9 mouse cellular contexts compared by ENCODE assay signal in genomic region chrX:103616162-103616535, GRCm38 (mm10). TPM values are rescaled to one million over a fixed set of nuclear protein-coding genes. Genes with fewer than 3 reads are reported as not detected.
DNase-seq lines count a peak whose midpoint lies in the region; ATAC-seq lines count a peak whose summit lies in the region.
"Had no signal": no experiment of that assay in that cellular context is flagged by ENCODE, and none has a peak within 500 bp of the region (broad histone marks: within the 10 kb centered on the region; RNA-seq: fewer than 3 reads in every experiment).

No protein-coding gene starts in this region.

- peak overlapping the region; percentile 58 for H3K9ac ChIP-seq in hindbrain, embryonic 12.5 days
- H3K9ac ChIP-seq in limb, embryonic 11.5 days (ENCODE audit: low read length) = peak overlapping the region; percentile 60

- DNase-seq in gastrocnemius, adult 8-10 months (ENCODE audit: low spot score in 2 of 2) = peak; percentile 27 to 51
- DNase-seq in gastrocnemius, postnatal 10 days = no peak
- peak; percentile 40 for DNase-seq in brain, adult 2 months (ENCODE audit: low read depth, low spot score)
- no peak for DNase-seq in forebrain, embryonic 10.5 days (ENCODE audit: extremely low spot score, low spot score)
- peak; percentile 55 for DNase-seq in limb, embryonic 11.5 days (ENCODE audit: low spot score)
- DNase-seq in mesoderm, embryonic 11.5 days (ENCODE audit: low read depth, low spot score) = peak; percentile 63
- peak; percentile 59 for DNase-seq in spleen, adult 12 weeks (ENCODE audit: low spot score)

- WGBS in forebrain, embryonic 10.5 days = 54% methylated on average over 19 of the region's 19 CpGs
- 52% methylated on average over 19 of the region's 19 CpGs for WGBS in hindbrain, embryonic 12.5 days
- WGBS in limb, embryonic 11.5 days = 47% methylated on average over 19 of the region's 19 CpGs

- H3K27ac ChIP-seq in forebrain, embryonic 10.5 days = peak overlapping the region; percentile 89
- H3K27ac ChIP-seq in hindbrain, embryonic 12.5 days = peak overlapping the region; percentile 92
- H3K27ac ChIP-seq in limb, embryonic 11.5 days (replicated peaks; ENCODE audit: low read depth, low read length) = peak overlapping the region; percentile 86

- no peaks in the 10 kb centered on the region for H3K27me3 ChIP-seq in forebrain, embryonic 10.5 days (ENCODE audit: poor library complexity, severe bottlenecking)
- no peaks in the 10 kb centered on the region for H3K27me3 ChIP-seq in hindbrain, embryonic 12.5 days
- no peaks in the 10 kb centered on the region for H3K27me3 ChIP-seq in limb, embryonic 11.5 days (ENCODE audit: control insufficient read depth, insufficient read depth, low read length)

- no peaks in the 10 kb centered on the region for H3K9me3 ChIP-seq in forebrain, embryonic 10.5 days
- H3K9me3 ChIP-seq in hindbrain, embryonic 12.5 days (replicated peaks) = no peaks in the 10 kb centered on the region
- no peaks in the 10 kb centered on the region for H3K9me3 ChIP-seq in limb, embryonic 11.5 days (ENCODE audit: control insufficient read depth, low read length)

- H3K4me1 ChIP-seq in forebrain, embryonic 10.5 days = peaks cover 23% of the 10 kb centered on the region
- 0 out of 2 replicates have a peak, but pooled peaks cover 5% of the 10 kb centered on the region for H3K4me1 ChIP-seq in hindbrain, embryonic 12.5 days
- no peaks in the 10 kb centered on the region for H3K4me1 ChIP-seq in limb, embryonic 11.5 days (ENCODE audit: control insufficient read depth, insufficient read depth, low read length)

- peak overlapping the region; percentile 54 for H3K4me2 ChIP-seq in hindbrain, embryonic 12.5 days (replicated peaks)
- H3K4me2 ChIP-seq in limb, embryonic 11.5 days (ENCODE audit: low read depth, severe bottlenecking) = peak overlapping the region; percentile 43

- peak overlapping the region; percentile 55 for H3K4me3 ChIP-seq in forebrain, embryonic 10.5 days
- peak overlapping the region; percentile 42 for H3K4me3 ChIP-seq in hindbrain, embryonic 12.5 days
- peak overlapping the region; percentile 33 for H3K4me3 ChIP-seq in limb, embryonic 11.5 days (ENCODE audit: low read depth, low read length)

- ATAC-seq in hindbrain, embryonic 12.5 days (ENCODE audit: low FRiP score) = peak; percentile 32
- peak; percentile 33; the same call in 1 of the 2 replicates for ATAC-seq in limb, embryonic 11.5 days (ENCODE audit: insufficient number of reproducible peaks, low FRiP score, low TSS enrichment, low read depth)

- H3K36me3 ChIP-seq in forebrain, embryonic 10.5 days (replicated peaks) = peaks cover 34% of the 10 kb centered on the region
- no peaks in the 10 kb centered on the region for H3K36me3 ChIP-seq in hindbrain, embryonic 12.5 days
- no peaks in the 10 kb centered on the region for H3K36me3 ChIP-seq in limb, embryonic 11.5 days (ENCODE audit: control insufficient read depth, insufficient read depth, low read length)

RNA-seq across cellular contexts. Expression of gene Zcchc13, which starts 14.2 kb away (rescaled TPM):
- total RNA-seq in gastrocnemius, adult 8-10 months (2022) = not detected
- total RNA-seq in gastrocnemius, postnatal 10 days (2021) = not detected
- polyA plus RNA-seq in forebrain, embryonic 10.5 days (2016; fragmentation: Nextera tagmentation; extraction: Ambion mirVana) = not detected in 2 replicates
- not detected in 2 replicates for polyA plus RNA-seq in hindbrain, embryonic 12.5 days (2016; fragmentation: Nextera tagmentation; extraction: Ambion mirVana)
- not detected in 2 replicates for polyA plus RNA-seq in limb, embryonic 11.5 days (2014; fragmentation: Nextera tagmentation; extraction: Ambion mirVana)
- total RNA-seq: layer of hippocampus, postnatal 36 days had no signal

Comparison
In these comparisons a context has a peak if more than half of its experiments do, and no peak if none do; other contexts are left out.
1. DNase-seq: peak in gastrocnemius, adult 8-10 months (2 of 2), brain, adult 2 months (single experiment), limb, embryonic 11.5 days (single experiment), mesoderm, embryonic 11.5 days (single experiment) and spleen, adult 12 weeks (single experiment); none in gastrocnemius, postnatal 10 days (single experiment) and forebrain, embryonic 10.5 days (single experiment).
2. Peak in every context shown above with its lines, with median percentiles within 50 percentile points of each other: H3K27ac ChIP-seq and H3K4me3 ChIP-seq.